Mouse (Mus musculus) induced T-regulatory cell, adult 2 months (primary cell): Measurements from ENCODE around the gene Rbm7.
"Not testable (repeated sequence)": the region's sequence is repeated elsewhere in the genome, so short reads cannot be mapped to it uniquely, and the experiment has no call there.

Experiments
- DNase-seq: peaks from one replicate; pipeline ENCODE4 v3.0.0-alpha.2; 2012; ENCODE audit warnings: low read depth

Rbm7 gene

GRCm38 (mm10) chr9:48494817-48495547 lies at the start of gene Rbm7, which contains the start of gene Gm5617:
TSS of gene Rbm7 (minus strand) at chr9:48495299.
TSS of gene Gm5617 (plus strand) at chr9:48495442.
- DNase-seq = peak; percentile 97

GRCm38 (mm10) chr9:48538688-48539087 lies 43.6 kb upstream of the Rbm7 start:
- DNase-seq = peak; percentile 61

DNA sequence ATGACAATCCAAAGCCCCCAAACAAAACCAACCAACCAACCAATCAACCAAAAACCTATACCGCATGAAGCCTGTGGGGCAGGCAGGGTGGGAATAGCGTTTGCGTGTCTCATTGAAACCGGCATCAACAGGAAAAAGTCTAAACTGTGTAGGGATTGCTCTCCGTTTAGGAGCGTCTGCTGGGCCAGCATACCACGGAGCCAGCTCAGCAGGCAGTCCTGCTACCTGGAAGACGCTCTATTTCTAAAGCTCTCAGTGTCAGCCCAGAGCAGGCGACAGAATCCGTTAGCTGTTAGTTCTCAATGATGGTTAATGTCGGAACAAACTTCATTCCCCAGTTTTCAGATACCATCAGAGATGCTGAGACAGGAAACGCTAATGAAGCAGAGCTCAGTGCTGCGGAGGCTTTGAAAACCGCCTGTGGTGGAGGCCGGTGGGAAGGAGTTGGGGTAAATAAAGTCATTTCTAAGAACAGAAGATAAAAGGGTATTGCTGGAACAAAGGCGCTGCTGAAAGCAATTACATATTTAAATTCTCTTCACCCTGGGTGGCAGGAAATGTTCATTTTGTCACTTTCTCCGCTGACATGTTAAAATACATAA lies 43.0 kb upstream of the Rbm7 start:
- DNase-seq = peak; percentile 77

GRCm38 (mm10) chr9:48537616-48538015 lies 42.5 kb upstream of the Rbm7 start:
- peak; percentile 17 for DNase-seq

- DNase-seq = peak; percentile 33
These were observed 41.3 kb upstream of the Rbm7 start for GRCm38 (mm10) chr9:48536414-48536813.

DNA sequence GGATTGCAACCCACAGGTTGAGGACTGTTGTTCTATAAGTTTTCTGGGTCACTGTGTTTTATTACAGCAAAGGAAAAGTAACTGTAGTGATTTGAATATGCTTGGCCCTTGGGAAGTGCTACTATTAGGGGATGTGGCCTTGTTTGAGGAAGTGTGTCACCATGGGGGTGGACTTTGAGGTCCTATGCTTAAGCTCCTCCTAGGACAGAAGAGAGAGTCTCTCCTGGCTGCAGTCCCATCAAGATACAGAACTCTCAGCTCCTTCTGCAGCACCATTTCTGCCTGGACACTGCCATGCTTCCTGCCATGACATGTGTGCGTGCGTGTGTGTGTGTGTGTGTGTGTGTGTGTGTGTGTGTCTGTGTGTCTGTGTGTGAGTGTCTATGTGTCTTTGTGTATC lies 37.6 kb upstream of the Rbm7 start:
- DNase-seq = no peak

- DNase-seq = peak; percentile 31
These were observed 37.1 kb upstream of the Rbm7 start for GRCm38 (mm10) chr9:48532203-48532602.

DNA sequence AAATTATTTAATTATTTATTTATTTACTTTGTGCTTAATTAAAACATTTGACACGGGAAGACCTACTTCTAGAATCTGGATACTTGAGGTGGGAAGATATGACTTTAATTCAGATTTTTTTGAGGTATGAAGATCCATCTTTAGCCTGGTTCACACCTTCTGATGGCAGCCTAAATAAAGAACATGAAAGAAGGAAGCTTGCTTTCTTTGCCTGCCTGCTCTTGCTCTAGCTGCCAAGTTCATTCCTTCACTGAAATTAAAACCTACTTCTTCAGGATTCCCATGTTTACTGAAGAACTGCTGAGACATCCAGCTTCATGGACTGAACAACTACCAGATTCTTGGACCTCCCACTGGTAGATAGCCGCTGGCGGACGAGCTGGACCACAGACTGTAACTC lies 36.2 kb upstream of the Rbm7 start:
- no peak for DNase-seq

DNA sequence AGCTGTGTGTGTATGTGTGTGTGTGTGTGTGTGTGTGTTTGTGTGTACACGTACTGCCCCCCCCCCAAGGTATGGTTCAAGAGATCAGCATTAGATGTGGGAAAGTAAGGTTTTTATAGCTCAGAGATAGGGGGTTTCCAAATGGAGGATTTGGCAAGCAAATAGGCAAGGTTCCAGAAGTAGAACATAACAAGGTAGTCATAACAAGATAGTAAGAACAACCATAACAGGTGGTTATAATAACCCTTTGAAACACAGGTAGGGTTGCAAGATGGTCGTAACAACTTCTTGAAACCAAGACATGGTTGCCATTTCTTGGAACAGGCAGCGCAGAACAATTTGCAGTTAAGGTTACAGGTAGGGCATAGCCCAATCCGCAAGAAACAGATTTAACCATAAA lies 31.4 kb upstream of the Rbm7 start:
- peak; percentile 54 for DNase-seq

DNA sequence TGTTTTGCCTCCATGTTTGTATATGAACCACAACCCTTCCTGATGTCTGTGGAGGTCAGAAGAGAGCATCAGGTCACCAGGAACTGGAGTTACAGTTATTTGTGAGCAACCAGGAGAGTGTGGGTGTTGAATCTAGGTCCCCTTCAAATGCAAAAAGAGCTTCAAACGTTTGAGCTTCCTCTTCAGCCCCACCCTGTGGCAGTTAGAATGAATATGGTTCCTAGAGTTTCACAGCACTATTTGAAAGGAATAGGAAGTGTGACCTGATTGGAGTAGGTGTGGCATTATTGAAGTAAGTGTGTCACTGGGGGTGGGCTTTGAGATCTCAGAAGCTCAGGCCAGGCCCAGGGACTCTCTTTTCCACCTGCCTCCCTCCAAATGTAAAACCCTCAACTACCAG lies 30.5 kb upstream of the Rbm7 start:
- peak; percentile 46 for DNase-seq

GRCm38 (mm10) chr9:48520405-48520804 lies 25.3 kb upstream of the Rbm7 start:
- DNase-seq = not testable (repeated sequence)

GRCm38 (mm10) chr9:48517372-48518130 lies 22.5 kb upstream of the Rbm7 start:
- DNase-seq = no peak

- DNase-seq = no peak
These were observed 21.7 kb upstream of the Rbm7 start for GRCm38 (mm10) chr9:48516615-48517371.

GRCm38 (mm10) chr9:48515332-48515731 lies 20.2 kb upstream of the Rbm7 start:
- no peak for DNase-seq

DNA sequence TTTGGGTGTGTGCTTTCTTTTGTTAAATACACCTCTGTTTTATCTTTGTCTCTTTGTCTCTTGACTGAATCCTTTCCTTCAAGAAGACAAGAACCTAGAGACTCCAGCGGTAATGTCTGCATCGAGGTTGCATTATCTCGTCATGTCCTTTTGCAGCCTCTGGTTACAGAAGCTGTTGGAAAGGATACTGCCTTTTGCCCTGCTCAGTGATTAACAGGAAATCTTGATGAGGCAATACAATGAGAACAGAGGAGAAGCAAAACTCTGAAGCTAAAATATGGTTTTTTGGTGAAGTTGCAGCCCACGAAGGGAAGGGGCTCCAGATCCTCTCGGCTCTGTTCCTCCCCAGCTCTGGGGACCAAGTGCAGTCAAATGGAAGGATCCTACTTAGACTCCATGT lies 15.0 kb upstream of the Rbm7 start:
- DNase-seq = no peak

- DNase-seq = no peak
These were observed 9.8 kb upstream of the Rbm7 start for GRCm38 (mm10) chr9:48504741-48505365.

GRCm38 (mm10) chr9:48503001-48503400 lies 7.9 kb upstream of the Rbm7 start:
- no peak for DNase-seq

DNA sequence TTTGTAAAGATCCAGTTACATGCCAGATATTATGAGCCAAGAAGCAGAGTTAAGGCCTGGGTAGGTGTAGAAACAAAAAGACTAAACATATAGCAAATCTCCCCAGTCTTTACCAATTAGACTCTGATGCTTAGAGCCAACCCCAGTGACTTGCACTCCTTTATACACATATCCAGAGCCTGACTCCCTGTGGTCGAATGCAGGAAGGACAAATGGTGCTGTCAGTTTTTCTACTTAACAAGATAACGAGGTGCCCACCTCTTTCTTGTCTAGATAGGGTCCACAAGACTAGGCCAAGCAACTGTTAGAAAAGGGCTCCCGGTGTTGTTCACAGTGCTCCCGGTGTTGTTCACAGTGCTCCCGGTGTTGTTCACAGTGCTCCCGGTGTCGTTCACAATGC lies 6.1 kb upstream of the Rbm7 start:
- DNase-seq = no peak

GRCm38 (mm10) chr9:48495548-48495932 lies 441 bp upstream of the Rbm7 start:
- DNase-seq = no peak

DNA sequence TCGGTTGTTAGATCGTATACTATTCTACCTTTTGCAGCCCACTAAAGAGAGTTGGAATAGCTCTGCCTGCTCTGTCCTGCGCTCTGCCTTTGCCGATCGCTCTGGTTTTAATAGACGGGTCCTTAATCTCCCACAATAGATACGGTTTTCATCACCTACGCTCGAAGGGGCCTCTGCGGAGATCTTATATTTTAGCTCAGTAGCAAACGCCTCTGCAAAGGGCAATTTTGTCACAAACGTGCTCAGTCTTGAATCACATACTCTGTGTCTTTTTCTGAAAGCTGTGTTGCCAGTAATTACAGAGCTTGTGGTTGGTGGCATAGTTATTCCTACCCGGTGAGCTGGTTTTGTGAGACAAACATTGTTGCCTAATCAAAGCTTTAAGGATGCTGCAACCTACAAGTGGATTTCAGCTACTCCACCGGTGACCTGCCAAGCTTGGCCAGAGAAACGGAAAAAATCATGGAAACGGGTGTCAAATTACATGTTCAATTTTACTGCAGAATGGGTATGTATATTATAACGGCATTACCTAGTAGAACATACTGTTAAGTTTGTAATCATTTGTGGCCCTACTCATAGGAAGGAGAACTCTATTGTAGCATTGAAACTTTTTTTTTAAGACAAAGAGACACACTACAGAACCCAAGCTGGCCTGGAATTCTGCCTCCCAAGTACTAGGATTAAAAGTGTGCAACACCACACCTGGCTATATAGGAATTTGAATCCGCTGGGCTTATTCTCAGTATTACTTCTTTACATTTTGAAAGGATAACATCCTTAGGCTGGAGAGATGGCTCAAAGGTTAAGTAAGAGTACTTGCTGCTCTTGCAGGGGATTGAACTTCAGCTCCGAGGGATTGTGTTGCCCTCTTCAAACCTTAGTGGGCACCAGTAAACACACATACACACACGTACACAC lies 13.6 kb downstream of the Rbm7 start:
- no peak for DNase-seq
